ENCODE assay signal across 12 mouse cellular contexts in the genomic region with DNA sequence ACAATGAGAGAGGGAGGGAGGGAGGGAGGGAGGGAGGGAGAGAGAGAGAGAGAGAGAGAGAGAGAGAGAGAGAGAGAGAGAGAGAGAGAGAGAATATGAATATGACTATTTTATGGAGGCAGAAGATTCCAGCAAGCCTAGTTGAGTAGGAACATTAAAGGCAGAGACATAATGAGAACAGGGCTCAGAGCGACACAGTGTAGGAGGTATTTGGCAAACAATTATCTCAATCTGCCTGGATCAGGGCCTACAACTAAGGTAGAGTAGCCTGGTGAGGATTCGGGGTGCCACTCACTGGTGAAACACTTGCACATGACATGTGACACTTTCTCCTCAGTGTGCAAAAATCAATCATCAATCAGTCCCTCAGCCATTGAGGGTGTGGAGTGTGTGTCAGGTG.
"Had no signal": no experiment of that assay in that cellular context is flagged by ENCODE, and none has a peak within 500 bp of the region (broad histone marks: within the 10 kb centered on the region; RNA-seq: fewer than 3 reads in every experiment).

No protein-coding gene starts in this region.

- DNase-seq: gastrocnemius, postnatal 14 days; gastrocnemius, postnatal 36 days; heart, adult 11 months; heart, adult 2 months; heart, postnatal 14 days; heart, postnatal 36 days; kidney, adult 11 months; kidney, adult 2 months; kidney, adult 9 months; kidney, postnatal 14 days; kidney, postnatal 36 days; left cerebral cortex, postnatal 4 days had no signal
